Mouse (Mus musculus) heart, adult 2 months (tissue): ENCODE results near the gene Olfr329-ps.

Source experiments
- CTCF ChIP-seq: fragments of 200-600 bp; IDR thresholded peaks from 2 replicates; pipeline ENCODE4 v1.8.1; 2022; ENCODE audit warnings: antibody characterized with exemption, mild to moderate bottlenecking, moderate library complexity
- EP300 ChIP-seq: fragments of 200-500 bp; IDR thresholded peaks from 2 replicates; pipeline ENCODE4 v1.6.1; 2011; ENCODE audit warnings: low read depth, low read length, control low read depth; ENCODE audit not compliant: insufficient read depth
- POLR2A ChIP-seq: fragments of 200-500 bp; IDR thresholded peaks from 2 replicates; pipeline ENCODE4 v1.6.1; 2011; ENCODE audit warnings: mild to moderate bottlenecking, low read depth, low read length, control low read depth; ENCODE audit not compliant: insufficient read depth

DNA sequence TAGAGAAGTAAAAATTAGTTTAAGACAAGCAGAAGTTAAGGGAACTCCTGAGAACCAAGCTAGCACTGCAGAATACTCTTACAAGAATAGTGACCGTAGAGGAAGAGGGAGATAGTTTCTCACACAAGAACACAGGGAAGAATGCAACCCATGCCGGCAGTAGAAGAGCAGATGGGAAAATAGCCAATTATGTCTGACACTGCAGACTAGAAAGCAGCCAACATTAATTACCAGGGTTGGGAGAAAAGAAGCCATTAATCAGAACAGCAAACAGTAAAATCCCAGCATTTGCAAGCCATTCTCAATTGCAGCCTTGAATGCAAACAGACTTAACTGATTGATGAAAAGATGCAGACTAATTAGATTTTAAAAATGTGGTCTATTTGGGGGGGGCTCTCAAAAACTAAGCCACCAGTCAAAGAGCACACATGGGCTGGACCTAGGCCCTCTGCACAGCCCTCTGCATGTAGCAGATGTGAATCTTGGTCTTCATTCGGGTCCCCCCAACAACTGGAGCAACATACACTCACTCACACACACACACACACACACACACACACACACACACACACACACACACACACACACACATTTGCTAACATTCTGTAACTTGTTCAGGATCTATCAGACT, 42.5 kb upstream of the Olfr329-ps start:
- no peak for TF ChIP-seq EP300
- TF ChIP-seq CTCF: no peak
- TF ChIP-seq POLR2A: no peak
